Mouse (Mus musculus): ENCODE results near the gene Vps8. TPM values are rescaled to one million over a fixed set of nuclear protein-coding genes. Genes with fewer than 3 reads are reported as not detected.

Vps8 gene
- polyA plus RNA-seq, 1 experiment from 2014 or later: 19.0 TPM

- H3K4me3 ChIP-seq (ENCODE audit: low read depth, low read length): no peak overlapping the region
- H3K4me1 ChIP-seq (ENCODE audit: control insufficient read depth, insufficient read depth, low read length): no peaks in the 10 kb centered on the region; the same call in 1 of the 2 replicates
- no peak for ATAC-seq (replicated peaks; ENCODE audit: insufficient number of reproducible peaks, low FRiP score, low TSS enrichment, low read depth)
- WGBS: 88% methylated on average over 5 of the region's 5 CpGs
- no peak for DNase-seq (ENCODE audit: low spot score)
- H3K27me3 ChIP-seq (ENCODE audit: control insufficient read depth, insufficient read depth, low read length): no peaks in the 10 kb centered on the region
- H3K36me3 ChIP-seq (replicated peaks; ENCODE audit: control insufficient read depth, insufficient read depth, low read depth, low read length): no peaks in the 10 kb centered on the region
- no peak overlapping the region for H3K4me2 ChIP-seq (ENCODE audit: low read depth, low read length)
- no peaks in the 10 kb centered on the region for H3K9me3 ChIP-seq (replicated peaks; ENCODE audit: control insufficient read depth, low read length)
- no peak overlapping the region for H3K9ac ChIP-seq (replicated peaks; ENCODE audit: low read length)
- H3K27ac ChIP-seq (replicated peaks; ENCODE audit: low read depth, low read length): no peak overlapping the region
Observed at GRCm38 (mm10) chr16:21567093-21567492, 144.2 kb downstream of the Vps8 start.

GRCm38 (mm10) chr16:21569952-21570351 lies 147.0 kb downstream of the Vps8 start:
- Histone ChIP-seq H3K36me3 (replicated peaks; ENCODE audit: control insufficient read depth, insufficient read depth, low read depth, low read length) (no peaks in the 10 kb centered on the region), H3K4me3 (ENCODE audit: low read depth, low read length) (no peak overlapping the region), H3K27me3 (ENCODE audit: control insufficient read depth, insufficient read depth, low read length) (no peaks in the 10 kb centered on the region), H3K4me1 (ENCODE audit: control insufficient read depth, insufficient read depth, low read length) (no peaks in the 10 kb centered on the region), H3K9ac (replicated peaks; ENCODE audit: low read length) (no peak overlapping the region), H3K9me3 (replicated peaks; ENCODE audit: control insufficient read depth, low read length) (no peaks in the 10 kb centered on the region), H3K27ac (replicated peaks; ENCODE audit: low read depth, low read length) (no peak overlapping the region), H3K4me2 (ENCODE audit: low read depth, low read length) (no peak overlapping the region)
- 85% methylated on average over 7 of the region's 7 CpGs for WGBS
- ATAC-seq (replicated peaks; ENCODE audit: insufficient number of reproducible peaks, low FRiP score, low TSS enrichment, low read depth) (no peak), DNase-seq (ENCODE audit: low spot score) (no peak)

GRCm38 (mm10) chr16:21570786-21571185 lies 147.9 kb downstream of the Vps8 start:
- ATAC-seq (replicated peaks; ENCODE audit: insufficient number of reproducible peaks, low FRiP score, low TSS enrichment, low read depth) (no peak), DNase-seq (ENCODE audit: low spot score) (no peak)
- Histone ChIP-seq H3K9me3 (replicated peaks; ENCODE audit: control insufficient read depth, low read length) (no peaks in the 10 kb centered on the region), H3K4me3 (ENCODE audit: low read depth, low read length) (no peak overlapping the region), H3K27me3 (ENCODE audit: control insufficient read depth, insufficient read depth, low read length) (no peaks in the 10 kb centered on the region), H3K4me1 (ENCODE audit: control insufficient read depth, insufficient read depth, low read length) (no peaks in the 10 kb centered on the region), H3K36me3 (replicated peaks; ENCODE audit: control insufficient read depth, insufficient read depth, low read depth, low read length) (no peaks in the 10 kb centered on the region), H3K27ac (replicated peaks; ENCODE audit: low read depth, low read length) (no peak overlapping the region), H3K9ac (replicated peaks; ENCODE audit: low read length) (no peak overlapping the region), H3K4me2 (ENCODE audit: low read depth, low read length) (no peak overlapping the region)
- 84% methylated on average over 5 of the region's 5 CpGs for WGBS

- Histone ChIP-seq H3K4me2 (ENCODE audit: low read depth, low read length) (no peak overlapping the region), H3K27ac (replicated peaks; ENCODE audit: low read depth, low read length) (no peak overlapping the region), H3K9ac (replicated peaks; ENCODE audit: low read length) (no peak overlapping the region), H3K4me1 (ENCODE audit: control insufficient read depth, insufficient read depth, low read length) (no peaks in the 10 kb centered on the region; the same call in 1 of the 2 replicates), H3K4me3 (ENCODE audit: low read depth, low read length) (no peak overlapping the region), H3K27me3 (ENCODE audit: control insufficient read depth, insufficient read depth, low read length) (no peaks in the 10 kb centered on the region), H3K9me3 (replicated peaks; ENCODE audit: control insufficient read depth, low read length) (no peaks in the 10 kb centered on the region), H3K36me3 (replicated peaks; ENCODE audit: control insufficient read depth, insufficient read depth, low read depth, low read length) (no peaks in the 10 kb centered on the region)
- DNase-seq (ENCODE audit: low spot score) (peak; percentile 57), ATAC-seq (replicated peaks; ENCODE audit: insufficient number of reproducible peaks, low FRiP score, low TSS enrichment, low read depth) (peak; percentile 87)
- 48% methylated on average over 10 of the region's 10 CpGs for WGBS
Observed at GRCm38 (mm10) chr16:21576000-21576420, 153.1 kb downstream of the Vps8 start.

- no peak overlapping the region for H3K4me3 ChIP-seq (ENCODE audit: low read depth, low read length)
- no peak for DNase-seq (ENCODE audit: low spot score)
- H3K9ac ChIP-seq (replicated peaks; ENCODE audit: low read length): no peak overlapping the region
- WGBS: 90% methylated on average over 6 of the region's 6 CpGs
- ATAC-seq (replicated peaks; ENCODE audit: insufficient number of reproducible peaks, low FRiP score, low TSS enrichment, low read depth): no peak
- H3K27ac ChIP-seq (replicated peaks; ENCODE audit: low read depth, low read length): no peak overlapping the region
- H3K9me3 ChIP-seq (replicated peaks; ENCODE audit: control insufficient read depth, low read length): no peaks in the 10 kb centered on the region
- H3K4me1 ChIP-seq (ENCODE audit: control insufficient read depth, insufficient read depth, low read length): no peaks in the 10 kb centered on the region
- H3K27me3 ChIP-seq (ENCODE audit: control insufficient read depth, insufficient read depth, low read length): no peaks in the 10 kb centered on the region
- no peaks in the 10 kb centered on the region for H3K36me3 ChIP-seq (replicated peaks; ENCODE audit: control insufficient read depth, insufficient read depth, low read depth, low read length)
- no peak overlapping the region for H3K4me2 ChIP-seq (ENCODE audit: low read depth, low read length)
Observed at GRCm38 (mm10) chr16:21589110-21589509, 166.2 kb downstream of the Vps8 start.

GRCm38 (mm10) chr16:21590806-21591205 lies 167.9 kb downstream of the Vps8 start:
- H3K4me1 ChIP-seq (ENCODE audit: control insufficient read depth, insufficient read depth, low read length): no peaks in the 10 kb centered on the region
- no peaks in the 10 kb centered on the region for H3K36me3 ChIP-seq (replicated peaks; ENCODE audit: control insufficient read depth, insufficient read depth, low read depth, low read length)
- DNase-seq (ENCODE audit: low spot score) (no peak), ATAC-seq (replicated peaks; ENCODE audit: insufficient number of reproducible peaks, low FRiP score, low TSS enrichment, low read depth) (no peak)
- no peaks in the 10 kb centered on the region for H3K9me3 ChIP-seq (replicated peaks; ENCODE audit: control insufficient read depth, low read length)
- no peak overlapping the region for H3K4me2 ChIP-seq (ENCODE audit: low read depth, low read length)
- no peak overlapping the region for H3K27ac ChIP-seq (replicated peaks; ENCODE audit: low read depth, low read length)
- no peak overlapping the region for H3K4me3 ChIP-seq (ENCODE audit: low read depth, low read length)
- WGBS: 74% methylated on average over 5 of the region's 5 CpGs
- no peaks in the 10 kb centered on the region for H3K27me3 ChIP-seq (ENCODE audit: control insufficient read depth, insufficient read depth, low read length)
- H3K9ac ChIP-seq (replicated peaks; ENCODE audit: low read length): no peak overlapping the region

GRCm38 (mm10) chr16:21591511-21591910 lies 168.6 kb downstream of the Vps8 start:
- Histone ChIP-seq H3K4me3 (ENCODE audit: low read depth, low read length) (no peak overlapping the region), H3K27me3 (ENCODE audit: control insufficient read depth, insufficient read depth, low read length) (no peaks in the 10 kb centered on the region), H3K36me3 (replicated peaks; ENCODE audit: control insufficient read depth, insufficient read depth, low read depth, low read length) (no peaks in the 10 kb centered on the region), H3K4me1 (ENCODE audit: control insufficient read depth, insufficient read depth, low read length) (no peaks in the 10 kb centered on the region), H3K9ac (replicated peaks; ENCODE audit: low read length) (no peak overlapping the region), H3K4me2 (ENCODE audit: low read depth, low read length) (no peak overlapping the region), H3K9me3 (replicated peaks; ENCODE audit: control insufficient read depth, low read length) (no peaks in the 10 kb centered on the region), H3K27ac (replicated peaks; ENCODE audit: low read depth, low read length) (no peak overlapping the region)
- DNase-seq (ENCODE audit: low spot score) (no peak), ATAC-seq (replicated peaks; ENCODE audit: insufficient number of reproducible peaks, low FRiP score, low TSS enrichment, low read depth) (no peak)
- 87% methylated on average over 2 of the region's 2 CpGs for WGBS

GRCm38 (mm10) chr16:21595539-21595938 lies 172.6 kb downstream of the Vps8 start:
- H3K4me3 ChIP-seq (ENCODE audit: low read depth, low read length): no peak overlapping the region
- WGBS: 77% methylated on average over 6 of the region's 6 CpGs
- no peaks in the 10 kb centered on the region for H3K27me3 ChIP-seq (ENCODE audit: control insufficient read depth, insufficient read depth, low read length)

More at GRCm38 (mm10) chr16:21595539-21595938, 172.6 kb downstream of the Vps8 start:
- H3K4me1 ChIP-seq (ENCODE audit: control insufficient read depth, insufficient read depth, low read length): no peaks in the 10 kb centered on the region
- no peak overlapping the region for H3K4me2 ChIP-seq (ENCODE audit: low read depth, low read length)
- H3K9me3 ChIP-seq (replicated peaks; ENCODE audit: control insufficient read depth, low read length): no peaks in the 10 kb centered on the region
- H3K9ac ChIP-seq (replicated peaks; ENCODE audit: low read length): no peak overlapping the region
- no peak for ATAC-seq (replicated peaks; ENCODE audit: insufficient number of reproducible peaks, low FRiP score, low TSS enrichment, low read depth)
- DNase-seq (ENCODE audit: low spot score): peak; percentile 10
- no peak overlapping the region for H3K27ac ChIP-seq (replicated peaks; ENCODE audit: low read depth, low read length)
- H3K36me3 ChIP-seq (replicated peaks; ENCODE audit: control insufficient read depth, insufficient read depth, low read depth, low read length): no peaks in the 10 kb centered on the region

Data from embryonic facial prominence, embryonic 11.5 days (tissue).